Mouse (Mus musculus) midbrain, embryonic 11.5 days (tissue): Measurements from ENCODE around the gene Slc25a51. TPM values are rescaled to one million over a fixed set of nuclear protein-coding genes. Genes with fewer than 3 reads are reported as not detected.

Source experiments
- ATAC-seq: fragments of 200-750 bp; cut with Nextera tagmentation; 2 replicates; pipeline ENCODE4 v1.8.0; 2017; ENCODE audit warnings: moderate TSS enrichment, moderate library complexity; ENCODE audit not compliant: low FRiP score
- DNase-seq: peaks from one replicate; pipeline ENCODE4 v3.0.0; 2015; ENCODE audit warnings: low spot score; ENCODE audit errors: missing footprints
- H3K27ac ChIP-seq: fragments of 300-500 bp; sonication (generic); 2 replicates; pipeline ENCODE4 v1.5.1; 2014; ENCODE audit warnings: low read depth, low read length
- H3K27me3 ChIP-seq: fragments of 300-500 bp; sonication (generic); 2 replicates; pipeline ENCODE4 v1.6.1; 2014; ENCODE audit warnings: mild to moderate bottlenecking, low read length, moderate library complexity, mixed read lengths; ENCODE audit not compliant: control insufficient read depth, insufficient read depth
- H3K36me3 ChIP-seq: fragments of 300-500 bp; sonication (generic); 2 replicates; pipeline ENCODE4 v1.6.1; 2014; ENCODE audit warnings: mild to moderate bottlenecking, low read length, moderate library complexity, mixed read lengths; ENCODE audit not compliant: control insufficient read depth, insufficient read depth
- H3K4me1 ChIP-seq: fragments of 300-500 bp; sonication (generic); 2 replicates; pipeline ENCODE4 v1.6.1; 2014; ENCODE audit warnings: low read length; ENCODE audit not compliant: control insufficient read depth, insufficient read depth
- H3K4me2 ChIP-seq: fragments of 300-500 bp; sonication (generic); 2 replicates; pipeline ENCODE4 v1.6.1; 2014; ENCODE audit warnings: mild to moderate bottlenecking, moderate library complexity
- H3K4me3 ChIP-seq: fragments of 300-500 bp; sonication (generic); 2 replicates; pipeline ENCODE4 v1.5.1; 2014; ENCODE audit warnings: low read depth, low read length
- H3K9ac ChIP-seq: fragments of 300-500 bp; sonication (generic); 2 replicates; pipeline ENCODE4 v1.6.1; 2014; ENCODE audit warnings: low read length
- H3K9me3 ChIP-seq: fragments of 300-500 bp; sonication (generic); 2 replicates; pipeline ENCODE4 v1.6.1; 2016; ENCODE audit warnings: low read length; ENCODE audit not compliant: control insufficient read depth
- WGBS: fragments of 180-500 bp; shearing (Covaris S2); extraction: QIAGEN DNeasy Blood & Tissue Kit; methylation state at CpG from one replicate; pipeline ENCODE4 v1.1.7; 2014; 5-methylcytosine and 5-hydroxymethylcytosine counted together
- microRNA-seq: library from miRNA; unstranded; fragments of <30 nt; microRNA quantifications from one replicate; pipeline ENCODE4, GENCODE M21; 2017
- polyA plus RNA-seq: library from polyadenylated mRNA; unstranded; fragments of >200 nt; fragmentation: Nextera tagmentation; extraction: Ambion mirVana; gene quantifications from 2 replicates; pipeline ENCODE4 v1.2.1, GENCODE M21; 2014

Slc25a51 gene
- polyA plus RNA-seq, 1 experiment from 2014 or later: 63.4 TPM

DNA sequence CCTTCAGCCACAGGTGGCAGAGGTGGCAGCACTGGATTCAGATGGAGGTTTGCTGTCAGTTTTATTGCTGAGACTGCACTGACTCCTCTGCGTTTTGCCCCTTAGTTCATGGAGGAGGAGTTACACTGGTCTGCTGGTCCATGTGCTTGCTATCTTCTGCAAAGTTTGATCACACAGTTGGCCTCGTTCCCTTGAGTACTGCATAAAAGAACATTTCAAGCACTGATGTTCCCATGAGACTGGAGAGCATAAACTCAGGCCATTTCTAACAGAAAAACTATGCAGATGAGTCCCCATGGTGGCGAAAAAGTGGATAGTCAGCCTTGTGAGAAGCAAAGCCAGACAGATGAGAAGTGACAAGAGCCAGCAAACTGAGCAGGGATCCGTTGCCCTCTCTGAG is 32.0 kb downstream of the Slc25a51 start:
- 92% methylated on average over 4 of the region's 4 CpGs for WGBS

DNA sequence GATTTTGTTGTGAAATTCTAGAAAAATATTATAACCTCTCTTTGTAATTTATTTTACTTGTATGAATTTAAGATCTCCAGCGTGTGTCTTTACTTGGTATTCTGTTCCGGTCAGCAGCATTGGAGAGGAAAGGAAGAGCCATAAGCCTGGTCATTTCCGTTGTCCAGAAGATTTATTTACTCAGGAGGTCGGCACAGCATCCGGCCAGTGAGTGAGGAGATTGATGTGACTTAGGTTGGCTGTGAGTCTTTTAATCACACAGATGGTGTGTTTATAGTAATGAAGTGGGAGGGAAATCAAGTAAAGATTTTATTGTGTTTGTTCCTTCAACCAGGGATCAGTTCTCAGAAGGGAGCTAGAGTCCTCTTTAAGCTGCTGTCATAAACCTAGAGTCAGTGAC is 33.7 kb downstream of the Slc25a51 start:
- Histone ChIP-seq H3K9me3 (no peaks in the 10 kb centered on the region), H3K4me1 (no peaks in the 10 kb centered on the region), H3K4me3 (no peak overlapping the region), H3K27me3 (no peaks in the 10 kb centered on the region), H3K27ac (no peak overlapping the region), H3K9ac (no peak overlapping the region), H3K4me2 (no peak overlapping the region), H3K36me3 (peaks cover 16% of the 10 kb centered on the region; the same call in 1 of the 2 replicates)
- no peak for ATAC-seq
- DNase-seq: no peak
- 92% methylated on average over 5 of the region's 5 CpGs for WGBS

More for the DNA sequence above, 32.0 kb downstream of the Slc25a51 start:
- Histone ChIP-seq H3K4me3 (no peak overlapping the region), H3K4me2 (no peak overlapping the region), H3K4me1 (no peaks in the 10 kb centered on the region), H3K9me3 (no peaks in the 10 kb centered on the region), H3K9ac (no peak overlapping the region), H3K27me3 (no peaks in the 10 kb centered on the region), H3K36me3 (peaks cover 12% of the 10 kb centered on the region; the same call in 1 of the 2 replicates), H3K27ac (no peak overlapping the region)
- DNase-seq (no peak), ATAC-seq (no peak)

- H3K27ac ChIP-seq: no peak overlapping the region
- no peak overlapping the region for H3K9ac ChIP-seq
- WGBS: 97% methylated on average over 3 of the region's 3 CpGs
- H3K27me3 ChIP-seq: no peaks in the 10 kb centered on the region
- H3K4me3 ChIP-seq: no peak overlapping the region
- H3K36me3 ChIP-seq: peaks cover 14% of the 10 kb centered on the region; the same call in 1 of the 2 replicates
- H3K4me1 ChIP-seq: no peaks in the 10 kb centered on the region
- no peak overlapping the region for H3K4me2 ChIP-seq
- H3K9me3 ChIP-seq: no peaks in the 10 kb centered on the region
- ATAC-seq (no peak), DNase-seq (no peak)
Observed at GRCm38 (mm10) chr4:45371261-45371660, 37.3 kb downstream of the Slc25a51 start.

- Histone ChIP-seq H3K9ac (no peak overlapping the region), H3K9me3 (no peaks in the 10 kb centered on the region), H3K27me3 (no peaks in the 10 kb centered on the region), H3K27ac (no peak overlapping the region), H3K4me3 (no peak overlapping the region), H3K36me3 (no peaks in the 10 kb centered on the region), H3K4me1 (no peaks in the 10 kb centered on the region), H3K4me2 (no peak overlapping the region)
- ATAC-seq: no peak
- 91% methylated on average over 3 of the region's 3 CpGs for WGBS
- no peak for DNase-seq
Observed at GRCm38 (mm10) chr4:45356653-45357052, 51.9 kb downstream of the Slc25a51 start.

Small RNA genes within 50 kb of the gene (microRNA-seq; reads per million reads assigned to microRNA genes)
- not detected for gene Gm25692

Other genes with a start within 250 kb of the Slc25a51 start
- gene Frmpd1, start 223.9 kb downstream of the Slc25a51 start, polyA plus RNA-seq: 1.0 and 1.3 TPM in 2 replicates
- gene Trmt10b, start 111.6 kb downstream of the Slc25a51 start, polyA plus RNA-seq: 20.5 and 25.4 TPM in 2 replicates
- gene Dcaf10, start 66.7 kb downstream of the Slc25a51 start, polyA plus RNA-seq: 11.7 and 12.3 TPM in 2 replicates
- 105 and 109 TPM in 2 replicates for gene Exosc3, start 66.0 kb downstream of the Slc25a51 start, polyA plus RNA-seq
- gene Shb, start 123.7 kb upstream of the Slc25a51 start, polyA plus RNA-seq: 2.7 and 2.8 TPM in 2 replicates